Mouse (Mus musculus) layer of hippocampus, adult 2 months (tissue): ENCODE data around the gene Pla2g7. TPM values are rescaled to one million over a fixed set of nuclear protein-coding genes. Genes with fewer than 3 reads are reported as not detected.
A peak's percentile ranks its signal among the peaks of the same experiment; 100 is the strongest.

Experiments used
- DNase-seq, 2 experiments: peaks; one replicate each; pipeline ENCODE4 v3.0.0; 2022; ENCODE audit warnings: low spot score in 2 of 2
- H3K27ac ChIP-seq: fragments of 200-600 bp; 2 replicates; pipeline ENCODE4 v1.8.1; 2022
- H3K4me3 ChIP-seq: fragments of 200-600 bp; 2 replicates; pipeline ENCODE4 v1.8.1; 2022; ENCODE audit warnings: mild to moderate bottlenecking
- CTCF ChIP-seq: fragments of 200-600 bp; conservative IDR thresholded peaks from 2 replicates; pipeline ENCODE4 v1.8.1; 2022; ENCODE audit warnings: antibody characterized with exemption, mild to moderate bottlenecking, moderate library complexity
- total RNA-seq, 2 experiments: library from RNA; stranded (reverse); gene quantifications; 2 replicates each; pipeline ENCODE4 v1.2.3; 2021

Pla2g7 gene
- total RNA-seq, 2 experiments from 2014 or later = 106 to 116 TPM

- peak overlapping the region; percentile 50; the same call in 1 of the 2 replicates for H3K4me3 ChIP-seq
- no peak for DNase-seq
Observed at GRCm38 (mm10) chr17:43630427-43630760, 62.5 kb downstream of the Pla2g7 start.

DNA sequence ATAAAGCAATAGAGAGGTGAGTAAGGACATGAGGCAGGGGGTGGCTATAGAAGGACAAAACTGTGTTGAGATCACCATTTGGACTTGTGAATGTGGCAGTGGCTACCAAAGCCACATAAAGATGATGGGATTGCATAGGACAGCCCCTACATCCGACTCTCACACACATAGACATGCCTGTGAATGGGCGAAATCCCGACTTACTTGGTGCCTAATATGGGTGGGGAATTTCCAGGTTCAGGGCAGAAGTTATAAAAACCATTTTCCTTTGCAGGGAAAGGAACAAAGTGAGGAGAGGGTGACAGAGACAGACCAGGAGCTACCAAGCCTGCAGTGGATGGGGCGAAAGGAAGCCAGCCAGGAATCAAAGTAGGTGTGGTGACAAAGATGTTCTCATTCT lies 69.2 kb downstream of the Pla2g7 start:
- H3K27ac ChIP-seq = no peak overlapping the region
- H3K4me3 ChIP-seq = no peak overlapping the region
- DNase-seq = no peak
- TF ChIP-seq CTCF = no peak

More at GRCm38 (mm10) chr17:43630427-43630760, 62.5 kb downstream of the Pla2g7 start:
- no peak overlapping the region for H3K27ac ChIP-seq
- TF ChIP-seq CTCF = no peak

DNA sequence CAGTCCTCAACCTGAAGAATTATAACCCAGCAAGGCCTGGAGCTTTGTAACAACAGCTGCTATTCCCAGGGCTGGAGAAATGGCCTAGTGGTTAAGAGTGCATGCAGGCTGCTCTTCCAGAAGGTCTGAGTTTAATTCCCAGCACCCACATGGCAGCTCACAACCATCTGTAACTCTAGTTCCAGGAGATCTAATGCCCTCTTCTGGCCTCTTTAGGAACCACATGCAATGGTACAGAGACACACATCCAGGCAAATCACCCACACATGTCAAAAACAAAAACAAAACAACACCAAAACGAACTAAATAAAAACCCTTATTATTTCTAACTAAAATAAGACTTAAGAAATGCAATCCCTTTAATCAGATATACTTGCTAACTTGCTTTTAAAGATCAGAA lies 72.9 kb downstream of the Pla2g7 start:
- no peak for DNase-seq
- TF ChIP-seq CTCF = peak; percentile 52
- no peak overlapping the region for H3K4me3 ChIP-seq
- no peak overlapping the region for H3K27ac ChIP-seq

DNA sequence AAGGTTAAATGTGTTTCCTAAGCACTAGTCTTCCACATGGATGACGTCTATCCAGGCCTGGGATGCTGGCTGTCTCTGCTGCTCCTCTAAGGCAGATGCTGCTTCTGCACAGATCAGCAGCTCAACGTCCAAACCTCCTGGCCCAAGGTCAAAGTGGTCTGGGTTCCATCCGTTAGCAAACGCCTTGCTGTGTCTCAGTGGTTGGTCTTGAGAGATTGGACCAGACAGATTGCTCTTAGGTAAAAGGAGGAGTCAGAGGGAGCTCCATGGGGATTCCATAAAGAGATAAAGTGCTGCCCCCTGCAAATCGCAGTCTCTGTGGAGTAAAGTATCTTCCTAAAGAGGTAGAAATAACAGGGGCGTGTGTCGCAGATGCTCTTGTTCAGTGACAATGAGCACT lies 75.3 kb downstream of the Pla2g7 start:
- DNase-seq = no peak
- no peak for TF ChIP-seq CTCF
- Histone ChIP-seq H3K4me3 (no peak overlapping the region), H3K27ac (no peak overlapping the region)

DNA sequence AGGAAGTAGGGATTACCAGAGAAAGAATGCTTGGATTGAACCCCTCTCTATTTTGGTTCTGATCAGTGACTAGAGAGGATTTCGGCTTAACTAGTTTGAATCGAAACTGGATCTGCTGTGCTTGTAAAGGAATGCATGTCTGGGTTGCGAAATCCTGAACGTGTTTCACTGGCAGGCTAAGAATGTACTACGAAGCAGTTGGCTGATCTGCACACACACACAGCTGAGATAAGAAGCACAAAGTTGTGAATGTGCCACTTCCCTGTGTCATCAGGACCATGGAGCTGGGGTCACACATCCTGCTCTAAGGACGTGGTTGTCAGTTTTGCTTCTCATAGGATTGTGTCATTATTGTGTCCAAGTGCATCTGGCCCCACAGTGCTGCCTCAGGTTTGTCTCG lies 76.5 kb downstream of the Pla2g7 start:
- no peak for TF ChIP-seq CTCF

GRCm38 (mm10) chr17:43645136-43645535 lies 77.2 kb downstream of the Pla2g7 start:
- Histone ChIP-seq H3K4me3 (no peak overlapping the region), H3K27ac (no peak overlapping the region)
- TF ChIP-seq CTCF = no peak
- DNase-seq = no peak

More for the DNA sequence above, 76.5 kb downstream of the Pla2g7 start:
- H3K27ac ChIP-seq = no peak overlapping the region
- no peak overlapping the region for H3K4me3 ChIP-seq
- DNase-seq = no peak

DNA sequence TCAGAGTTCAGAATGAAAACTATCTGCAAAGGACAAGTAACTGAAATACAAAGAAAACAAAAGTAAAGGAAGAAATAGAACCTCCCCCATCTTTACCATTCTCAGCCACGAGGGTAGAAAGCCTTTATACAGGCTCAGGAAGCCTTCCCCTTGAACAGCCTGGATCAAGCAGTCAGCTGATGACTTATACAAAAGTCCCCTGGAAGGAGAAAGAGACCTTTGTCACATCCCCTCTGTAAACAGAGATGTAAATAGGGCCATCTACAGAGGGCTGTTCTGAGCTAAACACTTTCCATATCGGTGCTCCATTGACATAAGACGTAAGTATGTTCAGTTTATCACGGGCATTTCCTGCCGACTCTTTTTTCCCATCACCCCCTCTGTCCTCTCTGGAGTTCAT lies 79.0 kb downstream of the Pla2g7 start:
- Histone ChIP-seq H3K27ac (no peak overlapping the region; the same call in 1 of the 2 replicates), H3K4me3 (no peak overlapping the region)
- TF ChIP-seq CTCF = no peak

GRCm38 (mm10) chr17:43649641-43650436 lies 81.9 kb downstream of the Pla2g7 start:
- Histone ChIP-seq H3K4me3 (no peak overlapping the region), H3K27ac (peak overlapping the region; percentile 54)
- peak; percentile 80 for TF ChIP-seq CTCF
- no peak for DNase-seq

More for the DNA sequence above, 79.0 kb downstream of the Pla2g7 start:
- DNase-seq = no peak

GRCm38 (mm10) chr17:43651314-43652046 lies 83.6 kb downstream of the Pla2g7 start:
- peak; percentile 22 for TF ChIP-seq CTCF
- no peak overlapping the region for H3K4me3 ChIP-seq
- no peak overlapping the region for H3K27ac ChIP-seq
- no peak for DNase-seq

Other genes with a start within 250 kb of the Pla2g7 start
- gene Adgrf5, start 207.6 kb upstream of the Pla2g7 start, total RNA-seq = 10 to 100 TPM; 29.7 to 30.9 TPM
- gene Mep1a, start 65.3 kb upstream of the Pla2g7 start, total RNA-seq = not detected
- under 1 TPM; 0.37 to 0.38 TPM for gene Ankrd66, start 24.5 kb upstream of the Pla2g7 start, total RNA-seq
- gene Tdrd6, start 62.2 kb downstream of the Pla2g7 start, total RNA-seq = 1 to 10 TPM in 1 of 2 experiments, under 1 TPM in 1; 0.36 to 1.0 TPM
- gene Slc25a27, start 99.1 kb downstream of the Pla2g7 start, total RNA-seq = 10 to 100 TPM; 38.0 to 42.9 TPM
- 1 to 10 TPM in 1 of 2 experiments, under 1 TPM in 1; 0.79 to 1.1 TPM for gene Cyp39a1, start 99.3 kb downstream of the Pla2g7 start, total RNA-seq
- gene Rcan2, start 233.3 kb downstream of the Pla2g7 start, total RNA-seq = 10 to 100 TPM; 73.2 to 74.3 TPM